Mouse (Mus musculus): ENCODE measurements at regions not wholly inside any gene's neighbourhood (a gene's known extent, or its start where the extent isn't known, plus 50 kb on each side); places are given as distances from the start of the nearest gene placed in this dataset.

DNA sequence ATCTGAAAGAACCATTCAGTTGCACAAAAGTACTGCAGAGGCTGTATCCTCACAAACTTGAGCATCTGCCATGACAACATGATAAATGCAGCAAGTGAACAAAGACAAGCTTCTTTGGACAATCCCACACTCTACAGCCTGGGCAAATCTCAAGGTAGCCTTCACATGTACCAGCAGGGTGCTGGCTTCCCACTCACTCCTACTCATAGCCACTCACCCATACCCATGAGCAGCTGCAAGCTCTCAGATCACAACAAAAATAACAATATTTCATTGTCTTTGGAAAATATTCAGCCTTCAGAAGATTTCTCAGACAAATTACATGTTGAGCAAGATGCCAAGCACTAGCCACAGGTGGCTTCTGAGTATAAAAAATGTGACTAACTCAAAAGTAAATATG is 689.3 kb downstream of the Cypt12 start:
- Histone ChIP-seq H3K9ac (no peak overlapping the region), H3K9me3 (no peaks in the 10 kb centered on the region), H3K4me3 (no peak overlapping the region), H3K4me1 (no peaks in the 10 kb centered on the region), H3K27ac (no peak overlapping the region), H3K4me2 (no peak overlapping the region), H3K36me3 (no peaks in the 10 kb centered on the region), H3K27me3 (no peaks in the 10 kb centered on the region)
- no peak for ATAC-seq (ENCODE audit: insufficient number of reproducible peaks, low FRiP score, low TSS enrichment, low read depth)

DNA sequence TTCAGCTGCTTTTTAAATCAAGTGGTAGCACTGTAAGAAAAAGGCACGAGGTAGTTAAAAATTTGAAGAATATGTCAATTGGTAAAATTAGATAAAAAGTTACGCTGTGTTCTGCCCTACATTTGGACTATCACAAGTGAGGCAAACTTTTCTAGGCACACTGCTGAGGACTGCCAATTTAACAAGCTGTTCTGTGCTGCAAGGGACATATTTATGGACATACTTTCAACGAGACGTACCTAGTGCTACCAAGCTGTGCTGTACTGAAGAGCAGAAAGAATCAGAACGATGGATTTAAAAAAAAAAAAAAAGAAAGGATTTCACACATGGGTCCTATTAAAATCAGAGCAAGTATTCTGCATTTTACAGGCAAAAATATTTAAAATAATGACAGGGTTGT is 692.1 kb downstream of the Cypt12 start:
- Histone ChIP-seq H3K36me3 (no peaks in the 10 kb centered on the region), H3K27me3 (no peaks in the 10 kb centered on the region), H3K27ac (no peak overlapping the region), H3K9me3 (no peaks in the 10 kb centered on the region), H3K9ac (no peak overlapping the region), H3K4me1 (no peaks in the 10 kb centered on the region), H3K4me3 (no peak overlapping the region), H3K4me2 (no peak overlapping the region)
- no peak for ATAC-seq (ENCODE audit: insufficient number of reproducible peaks, low FRiP score, low TSS enrichment, low read depth)
- WGBS, result 44% methylated on average over 5 of the region's 5 CpGs

DNA sequence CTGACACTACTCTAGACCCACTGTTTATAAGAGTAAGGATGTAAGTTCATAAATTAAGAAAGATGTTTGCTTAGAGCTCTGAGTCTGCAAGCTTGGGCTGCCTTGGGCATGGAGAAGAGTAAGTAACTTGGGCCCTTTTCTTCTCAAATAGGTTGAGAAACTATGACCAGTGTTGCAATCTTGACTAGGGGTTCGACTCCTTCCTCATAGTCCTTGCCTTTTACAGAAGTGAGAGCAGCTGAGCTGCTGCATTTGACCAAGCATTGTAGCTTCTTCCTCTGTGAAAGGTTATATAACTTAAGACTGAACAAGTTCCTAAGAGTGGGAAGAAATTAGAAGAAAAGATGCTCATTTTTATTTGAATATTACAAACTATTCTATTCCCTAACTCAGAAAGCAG is 693.5 kb downstream of the Cypt12 start:
- no peak overlapping the region for H3K27ac ChIP-seq
- no peak overlapping the region for H3K4me2 ChIP-seq
- H3K36me3 ChIP-seq, result no peaks in the 10 kb centered on the region
- WGBS, result 84% methylated on average over 1 of the region's 1 CpGs
- no peaks in the 10 kb centered on the region for H3K27me3 ChIP-seq
- H3K4me3 ChIP-seq, result no peak overlapping the region
- no peaks in the 10 kb centered on the region for H3K9me3 ChIP-seq
- no peaks in the 10 kb centered on the region for H3K4me1 ChIP-seq
- no peak for ATAC-seq (ENCODE audit: insufficient number of reproducible peaks, low FRiP score, low TSS enrichment, low read depth)
- H3K9ac ChIP-seq, result no peak overlapping the region

DNA sequence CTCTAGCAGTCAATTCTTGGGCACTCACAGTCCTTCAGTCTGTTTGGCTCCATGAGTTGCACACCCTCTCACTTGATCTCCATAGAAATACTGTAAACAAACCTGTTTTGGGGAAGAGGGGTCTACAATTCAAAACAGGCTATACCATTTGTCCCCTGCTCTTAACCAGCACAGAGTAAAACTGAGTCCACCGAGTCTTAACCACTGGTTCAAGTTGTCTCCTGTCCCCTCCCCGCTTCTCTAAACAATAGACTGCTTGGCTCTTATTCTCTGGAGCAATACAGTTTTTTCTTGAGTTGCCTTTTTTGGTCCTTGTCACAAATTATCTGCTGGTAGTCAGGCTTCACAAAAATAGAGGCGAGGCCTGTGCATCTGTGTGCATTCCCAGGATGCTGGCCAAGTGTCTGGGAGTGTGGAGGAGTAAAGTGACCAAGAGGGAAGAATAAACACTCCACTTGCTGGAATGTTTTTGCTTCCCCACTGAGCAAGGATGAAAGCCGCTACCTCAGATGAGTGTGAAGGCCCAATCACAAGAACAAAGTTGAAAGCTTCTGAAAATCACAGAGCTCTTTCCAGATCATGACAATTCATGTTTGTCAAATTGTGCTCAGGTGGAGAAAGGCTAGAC is 695.3 kb downstream of the Cypt12 start:
- no peak for ATAC-seq (ENCODE audit: insufficient number of reproducible peaks, low FRiP score, low TSS enrichment, low read depth)
- Histone ChIP-seq H3K4me3 (no peak overlapping the region), H3K9me3 (no peaks in the 10 kb centered on the region), H3K36me3 (no peaks in the 10 kb centered on the region), H3K27me3 (no peaks in the 10 kb centered on the region), H3K4me1 (no peaks in the 10 kb centered on the region), H3K9ac (no peak overlapping the region), H3K4me2 (no peak overlapping the region), H3K27ac (no peak overlapping the region)
- WGBS, result 72% methylated on average over 4 of the region's 4 CpGs

DNA sequence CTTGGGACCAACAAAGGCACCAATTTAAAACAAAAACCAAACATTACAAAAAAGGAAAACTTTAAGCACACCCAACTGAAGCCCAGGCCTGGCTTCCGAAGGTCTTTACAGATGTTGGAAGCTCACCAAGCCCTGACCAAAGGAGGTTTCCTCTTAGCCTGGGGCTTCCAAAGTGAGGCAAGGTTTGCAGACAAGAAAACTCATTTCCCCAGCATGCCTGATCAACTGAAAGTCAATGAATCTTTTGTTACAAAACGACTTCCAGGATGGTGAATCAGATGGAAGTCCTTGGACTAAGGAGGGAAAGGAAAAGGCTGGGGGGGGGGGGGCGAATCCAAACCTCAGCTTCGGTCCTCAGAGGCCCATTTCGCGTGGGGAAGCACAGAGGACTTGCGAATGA is 697.3 kb downstream of the Cypt12 start:
- H3K9me3 ChIP-seq, result no peaks in the 10 kb centered on the region
- no peaks in the 10 kb centered on the region for H3K36me3 ChIP-seq
- no peaks in the 10 kb centered on the region for H3K27me3 ChIP-seq
- no peak overlapping the region for H3K27ac ChIP-seq
- 56% methylated on average over 7 of the region's 7 CpGs for WGBS
- H3K9ac ChIP-seq, result no peak overlapping the region
- no peak for ATAC-seq (ENCODE audit: insufficient number of reproducible peaks, low FRiP score, low TSS enrichment, low read depth)
- H3K4me1 ChIP-seq, result no peaks in the 10 kb centered on the region
- H3K4me2 ChIP-seq, result no peak overlapping the region
- no peak overlapping the region for H3K4me3 ChIP-seq

DNA sequence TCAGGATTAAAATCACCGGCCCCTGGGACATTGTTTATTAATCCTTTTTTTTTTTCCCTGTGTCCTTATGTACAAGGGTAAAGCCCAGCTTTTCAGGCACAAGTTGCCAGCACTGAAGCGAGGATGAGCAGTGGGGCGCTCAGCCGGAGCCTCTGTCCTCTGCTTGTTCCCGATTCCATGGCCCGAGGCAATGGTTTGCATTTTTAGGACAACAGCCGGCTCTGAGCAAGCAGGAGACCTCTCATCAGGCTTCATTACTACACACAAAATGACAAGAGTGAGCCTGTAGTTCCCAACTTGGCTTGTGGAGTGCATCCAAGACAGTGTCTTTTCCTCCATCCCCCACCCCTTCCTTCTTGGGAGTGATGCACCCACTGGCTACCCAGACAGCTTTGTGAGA is 697.7 kb downstream of the Cypt12 start:
- H3K4me3 ChIP-seq, result no peak overlapping the region
- ATAC-seq (ENCODE audit: insufficient number of reproducible peaks, low FRiP score, low TSS enrichment, low read depth), result no peak
- H3K4me2 ChIP-seq, result no peak overlapping the region
- no peak overlapping the region for H3K27ac ChIP-seq
- no peaks in the 10 kb centered on the region for H3K36me3 ChIP-seq
- no peaks in the 10 kb centered on the region for H3K4me1 ChIP-seq
- H3K9ac ChIP-seq, result no peak overlapping the region
- 80% methylated on average over 7 of the region's 7 CpGs for WGBS
- no peaks in the 10 kb centered on the region for H3K9me3 ChIP-seq
- no peaks in the 10 kb centered on the region for H3K27me3 ChIP-seq

DNA sequence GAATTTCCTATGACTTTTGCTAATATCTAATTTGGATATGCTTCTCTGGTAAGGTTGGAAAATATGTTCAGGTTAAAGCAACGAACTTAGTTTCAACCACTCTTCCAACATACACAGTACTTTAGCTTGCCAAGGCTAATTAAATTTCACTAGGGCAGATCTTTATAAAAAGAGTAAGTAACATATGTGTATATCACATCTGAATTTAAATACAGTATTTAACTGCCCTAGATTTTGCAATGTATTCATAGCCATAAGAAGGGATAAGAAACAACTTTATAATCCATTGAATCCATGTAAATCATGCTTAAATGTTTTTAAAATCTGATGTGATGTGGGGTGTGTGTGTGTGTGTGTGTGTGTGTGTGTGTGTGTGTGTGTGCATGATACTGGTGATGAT is 705.3 kb downstream of the Cypt12 start:
- no peak overlapping the region for H3K4me2 ChIP-seq
- H3K27me3 ChIP-seq, result no peaks in the 10 kb centered on the region
- no peak for ATAC-seq (ENCODE audit: insufficient number of reproducible peaks, low FRiP score, low TSS enrichment, low read depth)
- no peak overlapping the region for H3K4me3 ChIP-seq
- no peaks in the 10 kb centered on the region for H3K4me1 ChIP-seq
- no peak overlapping the region for H3K9ac ChIP-seq
- no peaks in the 10 kb centered on the region for H3K9me3 ChIP-seq
- 71% methylated on average over 1 of the region's 1 CpGs for WGBS
- no peaks in the 10 kb centered on the region for H3K36me3 ChIP-seq
- H3K27ac ChIP-seq, result no peak overlapping the region

DNA sequence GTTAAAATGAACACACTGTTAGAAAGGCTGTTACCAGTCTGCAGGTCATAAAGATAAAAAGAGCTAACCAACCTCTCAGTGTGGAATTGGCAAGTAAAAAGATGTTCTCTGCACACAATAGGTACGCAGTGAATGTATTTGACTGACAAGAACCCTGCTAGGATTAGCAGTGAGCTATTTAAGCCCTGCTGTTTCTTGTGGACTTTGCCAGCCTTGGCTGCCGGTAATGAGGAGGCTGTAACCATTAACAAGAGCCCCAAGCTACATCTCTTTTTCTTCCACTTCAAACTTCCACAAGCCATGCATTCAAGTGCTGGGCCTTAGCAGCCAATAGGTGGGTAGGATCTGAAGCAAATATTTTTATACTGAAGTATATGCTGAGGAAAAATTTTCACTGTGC is 717.5 kb downstream of the Cypt12 start:
- ATAC-seq (ENCODE audit: insufficient number of reproducible peaks, low FRiP score, low TSS enrichment, low read depth), result no peak
- H3K27me3 ChIP-seq, result no peaks in the 10 kb centered on the region
- no peak overlapping the region for H3K4me3 ChIP-seq
- no peak overlapping the region for H3K27ac ChIP-seq
- H3K9ac ChIP-seq, result no peak overlapping the region
- WGBS, result 37% methylated on average over 2 of the region's 2 CpGs
- H3K9me3 ChIP-seq, result no peaks in the 10 kb centered on the region
- no peak overlapping the region for H3K4me2 ChIP-seq
- no peaks in the 10 kb centered on the region for H3K4me1 ChIP-seq
- no peaks in the 10 kb centered on the region for H3K36me3 ChIP-seq

DNA sequence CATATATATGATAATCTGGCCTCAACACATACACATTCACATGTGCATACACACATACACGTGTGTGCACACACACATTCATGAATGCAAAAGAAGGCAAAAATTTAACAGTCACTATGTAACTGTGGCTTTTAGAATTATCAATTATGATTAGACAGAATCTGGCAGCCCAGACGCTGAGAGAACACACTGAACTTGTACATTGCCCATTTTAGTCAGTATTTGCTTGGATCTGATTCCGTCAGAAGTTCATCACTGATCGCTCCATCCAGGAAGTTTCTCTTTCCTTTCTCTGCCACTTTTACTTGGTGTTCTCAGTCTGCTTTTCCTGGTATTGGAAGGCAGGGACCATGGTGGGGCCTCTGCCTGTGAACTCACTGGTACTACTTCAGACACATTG is 719.5 kb downstream of the Cypt12 start:
- H3K27ac ChIP-seq, result no peak overlapping the region
- no peak overlapping the region for H3K4me3 ChIP-seq
- no peaks in the 10 kb centered on the region for H3K27me3 ChIP-seq
- H3K4me1 ChIP-seq, result no peaks in the 10 kb centered on the region
- no peak overlapping the region for H3K9ac ChIP-seq
- no peak for ATAC-seq (ENCODE audit: insufficient number of reproducible peaks, low FRiP score, low TSS enrichment, low read depth)
- H3K9me3 ChIP-seq, result no peaks in the 10 kb centered on the region
- 91% methylated on average over 4 of the region's 4 CpGs for WGBS
- no peaks in the 10 kb centered on the region for H3K36me3 ChIP-seq
- no peak overlapping the region for H3K4me2 ChIP-seq

DNA sequence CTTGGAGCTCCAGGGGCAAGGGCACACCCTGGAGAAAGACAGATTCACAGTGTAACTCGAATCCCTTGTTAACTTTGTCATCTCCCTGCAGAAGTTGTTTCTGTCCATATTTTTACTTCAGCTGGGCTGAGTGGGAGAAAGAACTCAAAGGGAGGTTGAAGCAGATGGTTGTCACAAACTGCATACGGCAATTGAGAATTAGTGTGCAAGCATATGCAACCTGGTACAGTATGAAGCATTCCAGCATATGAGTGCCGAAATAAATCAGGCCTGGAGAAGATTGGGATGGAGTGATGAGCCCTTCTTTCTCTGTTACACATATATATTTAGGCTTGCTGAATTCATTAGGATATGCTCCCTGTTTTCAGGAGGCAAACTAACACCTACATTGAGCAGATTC is 720.7 kb downstream of the Cypt12 start:
- H3K4me1 ChIP-seq, result no peaks in the 10 kb centered on the region
- no peak for ATAC-seq (ENCODE audit: insufficient number of reproducible peaks, low FRiP score, low TSS enrichment, low read depth)
- H3K36me3 ChIP-seq, result no peaks in the 10 kb centered on the region
- no peak overlapping the region for H3K4me2 ChIP-seq
- H3K9ac ChIP-seq, result no peak overlapping the region
- H3K9me3 ChIP-seq, result no peaks in the 10 kb centered on the region
- WGBS, result 77% methylated on average over 3 of the region's 3 CpGs
- H3K27me3 ChIP-seq, result no peaks in the 10 kb centered on the region
- no peak overlapping the region for H3K27ac ChIP-seq
- H3K4me3 ChIP-seq, result no peak overlapping the region

DNA sequence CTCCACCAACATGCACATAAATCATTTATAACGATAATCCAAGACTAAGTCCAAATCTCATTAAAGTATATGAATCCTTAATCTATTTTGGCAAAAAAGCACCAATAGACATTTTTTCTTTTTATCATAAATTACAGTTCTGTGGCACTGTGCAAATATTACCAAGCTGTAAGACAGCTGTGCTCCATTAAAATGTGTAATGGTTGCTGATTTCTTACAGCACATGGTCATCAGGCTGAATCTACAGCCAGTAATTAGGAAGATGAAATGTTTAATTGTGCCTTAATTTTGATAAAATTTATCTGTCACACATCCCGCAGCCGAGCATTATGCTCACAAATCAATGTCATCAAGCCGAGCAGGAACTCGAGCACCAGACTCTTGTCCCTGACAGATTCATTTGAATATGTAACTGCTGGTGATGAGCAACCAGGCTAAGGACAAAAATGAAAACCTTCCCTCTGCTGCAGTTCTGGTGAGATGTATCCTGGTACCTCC is 722.0 kb downstream of the Cypt12 start:
- ATAC-seq (ENCODE audit: insufficient number of reproducible peaks, low FRiP score, low TSS enrichment, low read depth), result no peak
- H3K4me3 ChIP-seq, result no peak overlapping the region
- H3K9me3 ChIP-seq, result no peaks in the 10 kb centered on the region
- H3K4me2 ChIP-seq, result no peak overlapping the region
- no peaks in the 10 kb centered on the region for H3K27me3 ChIP-seq
- WGBS, result 69% methylated on average over 5 of the region's 5 CpGs
- H3K9ac ChIP-seq, result no peak overlapping the region
- no peaks in the 10 kb centered on the region for H3K4me1 ChIP-seq
- no peaks in the 10 kb centered on the region for H3K36me3 ChIP-seq
- no peak overlapping the region for H3K27ac ChIP-seq

DNA sequence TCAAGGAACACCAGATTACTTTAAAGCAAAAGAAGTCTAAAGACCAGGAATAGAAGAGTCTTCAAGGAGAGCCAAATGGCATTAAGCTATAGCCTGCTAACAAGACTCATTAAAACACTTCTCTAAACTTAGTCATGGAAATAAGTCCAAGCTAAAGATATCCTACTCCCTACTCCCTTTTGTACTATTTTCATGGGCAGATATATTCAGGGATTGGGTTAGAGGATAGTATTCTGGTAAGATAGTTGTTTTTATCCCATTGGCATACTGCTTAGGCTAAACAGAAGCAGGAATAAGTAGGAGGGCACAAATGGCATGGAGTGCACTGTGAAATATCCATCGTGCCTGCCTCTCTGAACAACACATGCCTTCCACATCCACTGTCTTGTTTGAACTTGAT is 723.5 kb downstream of the Cypt12 start:
- no peak overlapping the region for H3K9ac ChIP-seq
- H3K4me3 ChIP-seq, result no peak overlapping the region
- H3K27me3 ChIP-seq, result no peaks in the 10 kb centered on the region
- 71% methylated on average over 1 of the region's 1 CpGs for WGBS
- H3K4me2 ChIP-seq, result no peak overlapping the region
- no peak overlapping the region for H3K27ac ChIP-seq
- ATAC-seq (ENCODE audit: insufficient number of reproducible peaks, low FRiP score, low TSS enrichment, low read depth), result no peak
- no peaks in the 10 kb centered on the region for H3K36me3 ChIP-seq
- no peaks in the 10 kb centered on the region for H3K4me1 ChIP-seq
- no peaks in the 10 kb centered on the region for H3K9me3 ChIP-seq

All from limb, embryonic 15.5 days (tissue).